Mouse (Mus musculus) embryonic stem cell, embryonic (primary cell): ENCODE results near the gene Myo1e.

ENCODE experiments used
- CTCF ChIA-PET, 4 experiments: fragments of 300-600 bp in 2 of 4; fragments of 350-600 bp in 2 of 4; sonication (Branson Sonifier 250); formaldehyde crosslinking; loops; one replicate each; lab custom pipeline; 2022; ENCODE audit warnings: inconsistent platforms in 2 of 4; lab: Charles Lee
- POLR2A ChIA-PET, 4 experiments: fragments of 300-600 bp in 2 of 4; fragments of 350-600 bp in 2 of 4; sonication (Branson Sonifier 250); formaldehyde crosslinking; loops; one replicate each; lab custom pipeline; 2022; ENCODE audit warnings: antibody characterized with exemption in 4 of 4, inconsistent platforms in 1 of 4; lab: Charles Lee

The Myo1e gene

GRCm38 (mm10) chr9:70338894-70339293 is 131.7 kb downstream of the Myo1e start:
- CTCF ChIA-PET: interaction anchor here in 2 of 4 experiments (0.5 to 0.6 kb wide), 2 partner anchors 23 to 790 kb away, joined by 3 to 4 read pairs; no protein-coding TSS in a partner anchor
- POLR2A ChIA-PET: interaction anchor here in 3 of 4 experiments (0.7 to 1.4 kb wide), 5 partner anchors 9 to 84 kb away, joined by 3 to 5 read pairs (median 3); no protein-coding TSS in a partner anchor

- ChIA-PET CTCF (no interaction called here), POLR2A (interaction anchor here in 1 of 4 experiments (0.7 kb wide), 1 partner anchor 10 kb away, joined by 5 read pairs; no protein-coding TSS in a partner anchor)
Measured at GRCm38 (mm10) chr9:70349274-70349673, 142.1 kb downstream of the Myo1e start.

- CTCF ChIA-PET: no interaction called here
- POLR2A ChIA-PET: no interaction called here
Measured at GRCm38 (mm10) chr9:70351570-70352277, 144.6 kb downstream of the Myo1e start.

DNA sequence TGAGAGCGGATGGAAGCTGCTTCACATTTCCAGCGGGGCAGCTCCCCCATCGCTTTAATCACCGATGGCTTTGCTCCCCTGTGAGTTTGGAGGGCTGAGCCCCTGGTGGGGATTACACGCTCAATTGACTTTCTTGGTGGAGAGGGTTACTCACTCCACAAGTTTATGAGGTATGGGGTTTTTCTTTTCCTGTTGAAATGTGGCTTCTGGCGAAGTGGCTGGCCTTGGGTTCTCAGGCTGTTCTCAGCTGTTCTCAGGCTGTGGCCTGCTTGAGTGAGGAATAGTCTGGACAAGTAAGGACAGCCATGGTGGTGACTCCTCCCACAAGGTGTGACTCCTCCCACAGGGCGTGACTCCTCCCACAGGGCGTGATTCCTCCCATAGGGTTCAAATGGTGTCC is 149.1 kb downstream of the Myo1e start:
- ChIA-PET POLR2A (interaction anchor here in 3 of 4 experiments (0.5 to 2.8 kb wide), 12 partner anchors 9 to 464 kb away, joined by 3 to 10 read pairs (median 4); partner anchors contain the start of gene Myo1e (in 1 of the 3)), CTCF (interaction anchor here in 1 of 4 experiments (1.2 kb wide), 1 partner anchor 337 kb away, joined by 3 read pairs; no protein-coding TSS in a partner anchor)

DNA sequence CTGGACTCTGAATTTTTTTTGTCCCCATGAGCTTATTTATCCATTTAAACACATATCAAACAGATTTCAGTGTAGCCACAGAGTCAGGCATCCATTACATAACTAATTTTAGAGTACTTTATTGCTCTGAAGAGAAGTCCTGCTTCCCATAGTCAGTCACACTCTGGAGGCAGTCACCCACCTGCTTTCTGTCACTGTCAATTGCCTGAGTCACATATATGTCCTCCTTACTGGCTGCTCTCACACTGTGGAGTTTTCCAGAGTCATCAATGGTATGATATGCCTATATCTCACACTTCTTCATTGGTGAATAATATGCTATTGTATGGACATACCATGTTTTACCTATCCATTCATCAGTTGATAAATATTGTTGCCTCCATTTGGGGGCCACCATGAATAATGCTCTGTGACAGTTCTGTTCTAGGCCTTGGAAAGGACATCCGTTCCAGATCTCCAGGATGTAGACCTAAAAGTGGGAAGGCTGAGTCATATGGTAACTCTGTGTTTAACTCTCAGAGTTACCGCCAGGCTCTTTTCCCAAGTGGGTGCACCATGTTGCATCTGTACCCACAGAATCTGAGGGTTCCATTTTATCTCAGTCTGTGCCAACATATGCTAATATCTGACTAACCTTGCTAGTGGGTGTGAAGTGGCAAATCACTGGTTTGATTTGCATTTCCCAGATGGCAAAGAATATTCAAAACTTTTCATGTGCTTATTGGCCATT is 152.4 kb downstream of the Myo1e start:
- CTCF ChIA-PET: no interaction called here
- POLR2A ChIA-PET: interaction anchor here in 2 of 4 experiments (0.6 to 0.8 kb wide), 2 partner anchors 10 to 18 kb away, joined by 3 to 5 read pairs; no protein-coding TSS in a partner anchor

- CTCF ChIA-PET: interaction anchor here in 1 of 4 experiments (1.0 kb wide), 1 partner anchor 256 kb away, joined by 3 read pairs; no protein-coding TSS in a partner anchor
- POLR2A ChIA-PET: interaction anchor here in 2 of 4 experiments (0.6 to 1.7 kb wide), 3 partner anchors 9 to 169 kb away, joined by 3 to 4 read pairs (median 4); no protein-coding TSS in a partner anchor
Measured at GRCm38 (mm10) chr9:70364741-70365140, 157.6 kb downstream of the Myo1e start.

DNA sequence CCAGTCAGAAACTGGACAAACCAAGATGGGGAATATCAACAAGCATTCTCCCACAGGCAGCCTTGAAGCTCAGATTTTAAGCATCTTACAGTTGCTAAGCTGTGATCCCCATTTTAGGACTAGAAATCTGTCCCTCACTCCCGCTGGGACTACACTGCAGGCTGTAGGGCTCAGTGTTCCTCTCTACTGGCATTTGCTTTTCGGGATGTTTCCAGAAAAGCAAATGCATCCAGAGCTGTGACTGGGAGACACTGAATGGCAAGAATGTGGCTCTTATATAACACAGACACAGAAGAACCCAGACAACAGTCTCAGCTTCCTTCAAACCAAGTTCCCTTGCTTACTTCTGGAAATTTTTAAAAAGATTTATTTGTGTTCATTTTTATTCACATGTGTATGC is 158.8 kb downstream of the Myo1e start:
- CTCF ChIA-PET: no interaction called here
- POLR2A ChIA-PET: interaction anchor here in 3 of 4 experiments (0.8 to 1.7 kb wide), 6 partner anchors 8 to 1136 kb away, joined by 3 to 5 read pairs (median 4); no protein-coding TSS in a partner anchor

DNA sequence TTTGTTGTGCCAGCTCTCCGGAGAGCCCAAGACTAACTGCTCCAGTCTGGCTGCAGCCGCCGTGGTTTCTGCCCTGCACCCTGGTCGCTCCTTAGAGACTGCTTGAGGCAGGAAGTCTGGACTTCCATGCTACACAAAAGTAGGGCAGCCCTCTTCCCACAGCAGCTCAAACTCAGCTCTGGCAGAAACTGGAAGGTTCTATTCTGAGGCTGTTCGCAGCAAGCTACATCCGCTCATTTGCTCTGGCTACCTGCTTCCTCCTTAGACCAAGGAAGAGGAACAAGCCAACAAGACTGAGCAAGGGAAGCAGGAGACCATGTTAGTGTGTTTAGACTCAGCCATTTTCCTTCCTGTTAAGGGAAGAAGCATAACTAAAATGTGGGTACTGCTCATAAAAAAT is 159.7 kb downstream of the Myo1e start:
- ChIA-PET CTCF (no interaction called here), POLR2A (interaction anchor here in 2 of 4 experiments (0.7 to 1.2 kb wide), 5 partner anchors 9 to 205 kb away, joined by 3 to 5 read pairs (median 3); no protein-coding TSS in a partner anchor)

DNA sequence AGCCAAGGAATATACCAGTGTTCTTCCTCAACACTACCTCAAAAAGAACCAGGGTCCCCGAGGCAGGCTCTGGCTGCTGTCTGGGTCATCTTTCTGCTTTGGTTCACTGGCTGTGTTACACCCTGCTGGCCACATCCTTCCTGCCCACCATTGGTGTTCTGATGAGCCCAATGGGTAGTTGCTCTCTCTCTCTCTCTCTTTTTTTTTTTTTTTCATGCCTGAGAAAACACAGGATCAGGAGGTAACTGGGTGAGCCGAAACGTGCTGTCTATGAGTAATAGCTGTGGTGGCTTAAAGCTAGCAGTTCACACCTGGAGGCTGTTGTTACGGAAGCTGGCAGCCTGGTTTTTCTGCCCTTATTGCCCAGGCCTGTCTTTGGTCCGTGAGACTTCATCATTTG is 164.5 kb downstream of the Myo1e start:
- POLR2A ChIA-PET: no interaction called here
- CTCF ChIA-PET: no interaction called here

- ChIA-PET POLR2A (interaction anchor here in 2 of 4 experiments (0.5 to 0.7 kb wide), 2 partner anchors 187 to 356 kb away, joined by 3 read pairs; no protein-coding TSS in a partner anchor), CTCF (no interaction called here)
Measured at GRCm38 (mm10) chr9:70379502-70380467, 172.6 kb downstream of the Myo1e start.

- ChIA-PET POLR2A (interaction anchor here in 2 of 4 experiments (0.5 to 0.9 kb wide), 2 partner anchors 10 to 464 kb away, joined by 3 read pairs; no protein-coding TSS in a partner anchor), CTCF (no interaction called here)
Measured at GRCm38 (mm10) chr9:70382091-70382490, 174.9 kb downstream of the Myo1e start.

DNA sequence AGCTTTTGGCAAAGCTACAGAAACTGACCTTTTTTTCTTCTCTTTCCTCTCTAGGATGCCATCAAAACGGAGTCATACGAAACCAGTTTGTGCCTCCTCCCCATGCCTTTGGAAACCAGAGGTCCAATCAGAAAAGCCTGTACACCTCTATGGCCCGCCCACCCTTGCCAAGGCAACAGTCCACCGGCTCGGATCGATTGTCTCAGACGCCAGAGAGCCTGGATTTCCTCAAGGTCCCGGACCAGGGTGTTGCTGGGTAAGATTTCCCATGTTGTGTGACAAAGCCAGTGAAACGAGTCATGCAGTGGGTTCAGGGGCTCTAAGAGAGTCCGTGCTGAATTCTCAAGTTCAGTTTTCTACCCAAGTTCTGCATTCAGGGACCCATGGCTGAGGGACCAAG is 176.6 kb downstream of the Myo1e start:
- CTCF ChIA-PET: interaction anchor here in 1 of 4 experiments (0.6 kb wide), 1 partner anchor 138 kb away, joined by 4 read pairs; no protein-coding TSS in a partner anchor

GRCm38 (mm10) chr9:70384494-70384893 is 177.3 kb downstream of the Myo1e start:
- CTCF ChIA-PET: interaction anchor here in 2 of 4 experiments (0.5 to 0.9 kb wide), 2 partner anchors 162 to 275 kb away, joined by 3 to 6 read pairs; no protein-coding TSS in a partner anchor
- POLR2A ChIA-PET: interaction anchor here in 2 of 4 experiments (0.9 to 1.3 kb wide), 3 partner anchors 11 to 27 kb away, joined by 3 read pairs; no protein-coding TSS in a partner anchor

More for the DNA sequence above, 176.6 kb downstream of the Myo1e start:
- POLR2A ChIA-PET: interaction anchor here in 1 of 4 experiments (1.0 kb wide), 1 partner anchor 251 kb away, joined by 3 read pairs; no protein-coding TSS in a partner anchor

- ChIA-PET POLR2A (interaction anchor here in 2 of 4 experiments (0.9 to 1.3 kb wide), 3 partner anchors 10 to 26 kb away, joined by 3 read pairs; no protein-coding TSS in a partner anchor), CTCF (interaction anchor here in 2 of 4 experiments (0.5 to 0.9 kb wide), 2 partner anchors 161 to 276 kb away, joined by 3 to 6 read pairs; no protein-coding TSS in a partner anchor)
Measured at GRCm38 (mm10) chr9:70384958-70385728, 178.0 kb downstream of the Myo1e start.

- ChIA-PET CTCF (interaction anchor here in 2 of 4 experiments (0.6 kb wide), 2 partner anchors 11 to 178 kb away, joined by 3 to 4 read pairs; no protein-coding TSS in a partner anchor), POLR2A (interaction anchor here in 2 of 4 experiments (0.6 to 1.5 kb wide), 4 partner anchors 11 to 100 kb away, joined by 3 read pairs; no protein-coding TSS in a partner anchor)
Measured at GRCm38 (mm10) chr9:70387410-70388119, 180.4 kb downstream of the Myo1e start.

- CTCF ChIA-PET: interaction anchor here in 1 of 4 experiments (0.6 kb wide), 1 partner anchor 473 kb away, joined by 8 read pairs; no protein-coding TSS in a partner anchor
Measured at GRCm38 (mm10) chr9:70389548-70389947, 182.4 kb downstream of the Myo1e start.

More at GRCm38 (mm10) chr9:70389548-70389947, 182.4 kb downstream of the Myo1e start:
- POLR2A ChIA-PET: interaction anchor here in 2 of 4 experiments (0.6 to 1.3 kb wide), 4 partner anchors 8 to 376 kb away, joined by 3 to 4 read pairs (median 3); no protein-coding TSS in a partner anchor
